Mouse (Mus musculus) myocyte (in vitro differentiated cells): ENCODE measurements around the gene Herc4. TPM values are rescaled to one million over a fixed set of nuclear protein-coding genes. Genes with fewer than 3 reads are reported as not detected.
A peak's percentile ranks its signal among the peaks of the same experiment; 100 is the strongest.

Experiments
- H3K27me3 ChIP-seq: one replicate; pipeline ENCODE4 v1.6.1; 2011; ENCODE audit not compliant: control insufficient read depth, insufficient read depth, insufficient read length
- H3K36me3 ChIP-seq: one replicate; pipeline ENCODE4 v1.6.1; 2011; ENCODE audit not compliant: control insufficient read depth, insufficient read depth
- H3K4me2 ChIP-seq: one replicate; pipeline ENCODE4 v1.6.1; 2011; ENCODE audit warnings: low read depth, control low read depth
- H3K4me3 ChIP-seq: one replicate; pipeline ENCODE4 v1.5.1; 2011; ENCODE audit warnings: mild to moderate bottlenecking, control low read depth, moderate library complexity
- H3K79me2 ChIP-seq: one replicate; pipeline ENCODE4 v1.6.1; 2011; ENCODE audit not compliant: control insufficient read depth, insufficient read depth
- H3ac ChIP-seq: one replicate; pipeline ENCODE4 v1.6.1; 2011; ENCODE audit not compliant: control insufficient read depth, insufficient read length
- CEBPB ChIP-seq: IDR thresholded peaks from 2 replicates; pipeline ENCODE4 v1.6.1; 2011; ENCODE audit warnings: mild to moderate bottlenecking, moderate library complexity; ENCODE audit not compliant: poor library complexity, insufficient read depth, severe bottlenecking
- E2F4 ChIP-seq: IDR thresholded peaks from one replicate; pipeline ENCODE4 v1.6.1; 2011; ENCODE audit warnings: mild to moderate bottlenecking, control low read depth, moderate library complexity; ENCODE audit not compliant: insufficient read depth
- MAX ChIP-seq: IDR thresholded peaks from one replicate; pipeline ENCODE4 v1.6.1; 2011; ENCODE audit warnings: low read depth, mild to moderate bottlenecking, control low read depth
- MYOD1 ChIP-seq, 3 experiments: IDR thresholded peaks; one replicate each; pipeline ENCODE4 v1.6.1; 2011; ENCODE audit warnings: control low read depth in 2 of 3, low read depth in 2 of 3, mild to moderate bottlenecking in 2 of 3, moderate library complexity in 1 of 3; ENCODE audit not compliant: insufficient read length in 2 of 3, control insufficient read depth in 1 of 3
- MYOG ChIP-seq, 3 experiments: IDR thresholded peaks; one replicate each; pipeline ENCODE4 v1.6.1; 2011; ENCODE audit warnings: control low read depth in 2 of 3, low read depth in 2 of 3, mild to moderate bottlenecking in 2 of 3; ENCODE audit not compliant: insufficient read length in 2 of 3, control insufficient read depth in 1 of 3, insufficient read depth in 1 of 3
- POLR2A ChIP-seq: IDR thresholded peaks from one replicate; pipeline ENCODE4 v1.6.1; 2011; ENCODE audit warnings: low read depth, mild to moderate bottlenecking, control low read depth, moderate library complexity; ENCODE audit not compliant: insufficient read length
- POLR2AphosphoS2 ChIP-seq: IDR thresholded peaks from one replicate; pipeline ENCODE4 v1.6.1; 2011; ENCODE audit warnings: low read depth, control low read depth; ENCODE audit not compliant: insufficient read length
- REST ChIP-seq: IDR thresholded peaks from one replicate; pipeline ENCODE4 v1.6.1; 2011; ENCODE audit warnings: mild to moderate bottlenecking, control low read depth, moderate library complexity; ENCODE audit not compliant: insufficient read depth, insufficient read length
- SRF ChIP-seq: IDR thresholded peaks from one replicate; pipeline ENCODE4 v1.6.1; 2011; ENCODE audit warnings: low read depth; ENCODE audit not compliant: control insufficient read depth, insufficient read length
- TCF12 ChIP-seq: IDR thresholded peaks from one replicate; pipeline ENCODE4 v1.6.1; 2011; ENCODE audit warnings: mild to moderate bottlenecking, control low read depth; ENCODE audit not compliant: poor library complexity, insufficient read depth, severe bottlenecking
- TCF3 ChIP-seq: IDR thresholded peaks from one replicate; pipeline ENCODE4 v1.6.1; 2011; ENCODE audit warnings: low read depth, control low read depth; ENCODE audit not compliant: insufficient read length
- USF1 ChIP-seq: IDR thresholded peaks from one replicate; pipeline ENCODE4 v1.6.1; 2011; ENCODE audit warnings: low read depth, mild to moderate bottlenecking, control low read depth, moderate library complexity
- polyA plus RNA-seq: library from polyadenylated mRNA; unstranded; fragments of >200 nt; fragmentation: generic; extraction: Trizol; gene quantifications from one replicate; pipeline ENCODE4 v1.2.1, GENCODE M21; 2012; ENCODE audit warnings: missing spikeins

Gene Herc4
- polyA plus RNA-seq, 1 experiment, result 13.6 TPM

GRCm38 (mm10) chr10:63302356-63302755 is 58.7 kb downstream of the Herc4 start:
- TF ChIP-seq POLR2AphosphoS2, result no peak
- no peak overlapping the region for H3K4me2 ChIP-seq

GRCm38 (mm10) chr10:63308582-63309366 is 65.2 kb downstream of the Herc4 start:
- Histone ChIP-seq H3K4me2 (no peak overlapping the region), H3K79me2 (no peaks in the 10 kb centered on the region), H3ac (no peak overlapping the region), H3K4me3 (no peak overlapping the region), H3K36me3 (peaks cover 58% of the 10 kb centered on the region), H3K27me3 (no peaks in the 10 kb centered on the region)
- TF ChIP-seq MYOG (IDR thresholded peaks at IDR 0.05; ENCODE audit: control insufficient read depth in 1 of 3, insufficient read depth in 1 of 3, insufficient read length in 2 of 3, low read depth in 2 of 3) (peak in 2 of 3 experiments; percentile 30 to 31), POLR2AphosphoS2 (no peak), POLR2A (no peak), SRF (peak; percentile 68), TCF3 (no peak), MYOD1 (IDR thresholded peaks at IDR 0.05; ENCODE audit: control insufficient read depth in 1 of 3, insufficient read length in 2 of 3, low read depth in 2 of 3) (peak in 2 of 3 experiments; percentile 58 to 74), E2F4 (no peak)

More at GRCm38 (mm10) chr10:63302356-63302755, 58.7 kb downstream of the Herc4 start:
- Histone ChIP-seq H3K79me2 (no peaks in the 10 kb centered on the region), H3K36me3 (peaks cover 72% of the 10 kb centered on the region), H3K27me3 (no peaks in the 10 kb centered on the region), H3ac (no peak overlapping the region), H3K4me3 (no peak overlapping the region)

GRCm38 (mm10) chr10:63313726-63314125 is 70.1 kb downstream of the Herc4 start:
- no peaks in the 10 kb centered on the region for H3K27me3 ChIP-seq
- TF ChIP-seq REST (no peak), TCF12 (no peak), SRF (no peak), MYOG (IDR thresholded peaks at IDR 0.05; ENCODE audit: control insufficient read depth in 1 of 3, insufficient read depth in 1 of 3, insufficient read length in 2 of 3, low read depth in 2 of 3) (no peak), MAX (no peak), CEBPB (no peak), E2F4 (no peak), POLR2A (no peak), TCF3 (no peak), POLR2AphosphoS2 (no peak), MYOD1 (IDR thresholded peaks at IDR 0.05; ENCODE audit: control insufficient read depth in 1 of 3, insufficient read length in 2 of 3, low read depth in 2 of 3) (no peak), USF1 (no peak)
- no peak overlapping the region for H3ac ChIP-seq
- H3K79me2 ChIP-seq, result no peaks in the 10 kb centered on the region
- H3K4me3 ChIP-seq, result no peak overlapping the region
- no peak overlapping the region for H3K4me2 ChIP-seq
- peaks cover 57% of the 10 kb centered on the region for H3K36me3 ChIP-seq

- no peaks in the 10 kb centered on the region for H3K27me3 ChIP-seq
- H3K79me2 ChIP-seq, result peaks cover 10% of the 10 kb centered on the region
- no peak overlapping the region for H3K4me2 ChIP-seq
- H3K4me3 ChIP-seq, result no peak overlapping the region
- H3K36me3 ChIP-seq, result peaks cover 33% of the 10 kb centered on the region
- TF ChIP-seq TCF3, result no peak
- no peak for TF ChIP-seq MYOD1 (IDR thresholded peaks at IDR 0.05; ENCODE audit: control insufficient read depth in 1 of 3, insufficient read length in 2 of 3, low read depth in 2 of 3)
- TF ChIP-seq SRF, result no peak
- TF ChIP-seq E2F4, result no peak
- TF ChIP-seq USF1, result no peak
- no peak for TF ChIP-seq TCF12
- no peak for TF ChIP-seq CEBPB
- no peak for TF ChIP-seq POLR2AphosphoS2
- no peak for TF ChIP-seq MAX
- no peak for TF ChIP-seq POLR2A
- no peak for TF ChIP-seq MYOG (IDR thresholded peaks at IDR 0.05; ENCODE audit: control insufficient read depth in 1 of 3, insufficient read depth in 1 of 3, insufficient read length in 2 of 3, low read depth in 2 of 3)
- H3ac ChIP-seq, result no peak overlapping the region
Observed at GRCm38 (mm10) chr10:63327091-63327490, 83.5 kb downstream of the Herc4 start.

- Histone ChIP-seq H3K4me2 (peak overlapping the region; percentile 92), H3K4me3 (peak overlapping the region; percentile 37), H3K79me2 (peaks cover 41% of the 10 kb centered on the region), H3K36me3 (no peaks in the 10 kb centered on the region), H3K27me3 (no peaks in the 10 kb centered on the region), H3ac (no peak overlapping the region)
- no peak for TF ChIP-seq POLR2A
- no peak for TF ChIP-seq TCF12
- TF ChIP-seq REST, result no peak
- no peak for TF ChIP-seq USF1
- no peak for TF ChIP-seq TCF3
- no peak for TF ChIP-seq SRF
- TF ChIP-seq POLR2AphosphoS2, result no peak
- TF ChIP-seq CEBPB, result no peak
- TF ChIP-seq MYOG (IDR thresholded peaks at IDR 0.05; ENCODE audit: control insufficient read depth in 1 of 3, insufficient read depth in 1 of 3, insufficient read length in 2 of 3, low read depth in 2 of 3), result no peak
- no peak for TF ChIP-seq E2F4
- no peak for TF ChIP-seq MAX
- TF ChIP-seq MYOD1 (IDR thresholded peaks at IDR 0.05; ENCODE audit: control insufficient read depth in 1 of 3, insufficient read length in 2 of 3, low read depth in 2 of 3), result no peak
Observed at GRCm38 (mm10) chr10:63336901-63337300, 93.3 kb downstream of the Herc4 start.
